Mouse (Mus musculus): ENCODE data around the gene Myo10.

Gene Myo10

GRCm38 (mm10) chr15:25622200-25622866, at the start of gene Myo10:
Gene Myo10 (plus strand): TSS chr15:25622525.
- peak; percentile 100 for DNase-seq

- no peak for DNase-seq
These were observed 49.2 kb upstream of the Myo10 start for GRCm38 (mm10) chr15:25573113-25573512.

- DNase-seq = no peak
These were observed 48.3 kb upstream of the Myo10 start for GRCm38 (mm10) chr15:25573876-25574601.

- DNase-seq = peak; percentile 10
These were observed 44.8 kb upstream of the Myo10 start for GRCm38 (mm10) chr15:25577327-25578051.

GRCm38 (mm10) chr15:25578369-25578768, 44.0 kb upstream of the Myo10 start:
- no peak for DNase-seq

GRCm38 (mm10) chr15:25580731-25581130, 41.6 kb upstream of the Myo10 start:
- DNase-seq = peak; percentile 21

- DNase-seq = no peak
These were observed 40.3 kb upstream of the Myo10 start for GRCm38 (mm10) chr15:25582055-25582454.

- DNase-seq = no peak
These were observed 39.0 kb upstream of the Myo10 start for GRCm38 (mm10) chr15:25583361-25583760.

GRCm38 (mm10) chr15:25586828-25587227, 35.5 kb upstream of the Myo10 start:
- peak; percentile 12 for DNase-seq

- peak; percentile 17 for DNase-seq
These were observed 34.4 kb upstream of the Myo10 start for GRCm38 (mm10) chr15:25587943-25588342.

GRCm38 (mm10) chr15:25589318-25589902, 32.9 kb upstream of the Myo10 start:
- no peak for DNase-seq

GRCm38 (mm10) chr15:25589916-25590315, 32.4 kb upstream of the Myo10 start:
- DNase-seq = peak; percentile 65

- DNase-seq = no peak
These were observed 31.4 kb upstream of the Myo10 start for GRCm38 (mm10) chr15:25590891-25591290.

GRCm38 (mm10) chr15:25591964-25592363, 30.4 kb upstream of the Myo10 start:
- no peak for DNase-seq

GRCm38 (mm10) chr15:25593469-25594150, 28.7 kb upstream of the Myo10 start:
- no peak for DNase-seq

- no peak for DNase-seq
These were observed 24.0 kb upstream of the Myo10 start for GRCm38 (mm10) chr15:25598313-25598712.

GRCm38 (mm10) chr15:25602306-25602705, 20.0 kb upstream of the Myo10 start:
- DNase-seq = no peak

GRCm38 (mm10) chr15:25603286-25603685, 19.0 kb upstream of the Myo10 start:
- DNase-seq = no peak

GRCm38 (mm10) chr15:25604231-25604630, 18.1 kb upstream of the Myo10 start:
- DNase-seq = no peak

- no peak for DNase-seq
These were observed 16.9 kb upstream of the Myo10 start for GRCm38 (mm10) chr15:25605376-25605775.

GRCm38 (mm10) chr15:25608742-25609141, 13.6 kb upstream of the Myo10 start:
- DNase-seq = no peak

GRCm38 (mm10) chr15:25609253-25609652, 13.1 kb upstream of the Myo10 start:
- DNase-seq = no peak

- no peak for DNase-seq
These were observed 11.1 kb upstream of the Myo10 start for GRCm38 (mm10) chr15:25611178-25611577.

All from lung, postnatal 14 days (tissue).